Mouse (Mus musculus) frontal cortex, postnatal 36 days (tissue): ENCODE results near the gene 4933424G06Rik.
"Not testable (repeated sequence)": the region's sequence is repeated elsewhere in the genome, so short reads cannot be mapped to it uniquely, and the experiment has no call there.

Source experiments
- DNase-seq, 2 experiments: peaks; one replicate each; pipeline ENCODE4 v3.0.0; 2022; ENCODE audit warnings: low spot score in 2 of 2

4933424G06Rik gene

DNA sequence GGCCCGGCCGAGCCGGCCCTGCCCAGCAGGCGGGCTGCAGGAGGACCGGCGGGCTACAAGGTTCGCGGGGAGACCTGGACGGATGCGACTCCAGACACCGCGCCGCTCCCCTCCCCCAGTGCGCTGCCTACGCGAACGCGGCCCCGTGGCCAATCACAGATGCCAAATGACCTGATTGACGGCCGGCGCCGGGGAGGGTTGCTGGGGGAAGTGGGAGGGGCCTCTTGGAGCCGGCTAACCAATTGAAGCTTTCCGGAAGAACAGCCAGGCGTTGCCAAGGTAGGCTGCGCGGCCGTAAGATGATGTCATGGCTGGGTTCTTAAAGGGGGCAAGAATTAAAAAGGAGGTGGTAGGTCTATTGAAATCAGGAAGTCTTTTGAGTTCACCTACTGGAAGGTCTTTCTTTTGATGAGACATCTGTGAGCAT lies at the start of gene 4933424G06Rik:
Gene 4933424G06Rik, plus strand, starts transcription at position 296 of the 427 bp plus-strand sequence.
- DNase-seq, result peak; percentile 97 to 98

DNA sequence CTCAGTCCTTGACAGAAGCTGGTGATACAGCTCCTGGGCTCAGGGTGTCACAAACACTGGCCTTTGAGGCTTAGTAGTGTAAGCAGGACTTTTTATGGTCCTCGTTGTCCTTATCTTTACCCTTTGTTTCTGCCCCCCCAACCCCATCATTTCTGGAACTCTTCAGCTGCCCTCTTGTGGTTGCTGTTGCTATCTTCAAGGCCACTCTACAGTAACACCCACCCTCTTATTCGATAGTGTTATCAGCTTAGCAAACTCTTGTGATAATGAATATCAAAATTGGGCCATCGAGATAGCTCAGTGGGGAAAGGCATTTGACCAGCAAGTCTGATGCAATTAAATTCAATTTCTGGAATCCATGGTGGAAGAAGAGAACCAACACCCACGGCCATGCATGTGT lies 45.5 kb upstream of the 4933424G06Rik start:
- peak in 1 of 2 experiments; percentile 13 for DNase-seq

DNA sequence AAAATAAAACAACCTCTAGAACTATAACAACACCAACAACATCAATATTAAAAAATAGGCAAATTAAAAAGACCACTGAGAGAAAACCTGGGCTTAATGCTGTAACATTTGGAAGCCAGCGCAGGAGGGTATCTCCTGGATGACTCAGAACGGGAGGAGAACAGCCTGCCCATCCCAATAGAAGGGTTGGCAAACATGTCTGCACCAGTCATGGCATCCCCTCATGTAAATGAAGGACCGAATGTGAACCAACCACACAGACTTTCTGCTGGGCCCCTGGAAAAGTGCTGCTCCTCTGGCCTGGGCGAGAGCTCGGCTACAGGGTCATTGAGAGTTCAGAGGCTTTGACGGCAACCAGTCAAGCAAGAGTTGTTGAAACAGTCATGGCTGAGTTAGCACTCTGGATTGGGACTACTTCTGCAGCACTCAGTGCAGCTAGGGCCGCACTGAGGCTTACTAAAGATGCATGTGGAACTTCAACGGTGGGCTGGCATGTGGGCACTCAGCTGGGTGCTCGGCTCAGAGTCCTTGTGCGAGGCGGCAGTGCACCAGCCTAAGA lies 44.7 kb upstream of the 4933424G06Rik start:
- DNase-seq, result no peak

DNA sequence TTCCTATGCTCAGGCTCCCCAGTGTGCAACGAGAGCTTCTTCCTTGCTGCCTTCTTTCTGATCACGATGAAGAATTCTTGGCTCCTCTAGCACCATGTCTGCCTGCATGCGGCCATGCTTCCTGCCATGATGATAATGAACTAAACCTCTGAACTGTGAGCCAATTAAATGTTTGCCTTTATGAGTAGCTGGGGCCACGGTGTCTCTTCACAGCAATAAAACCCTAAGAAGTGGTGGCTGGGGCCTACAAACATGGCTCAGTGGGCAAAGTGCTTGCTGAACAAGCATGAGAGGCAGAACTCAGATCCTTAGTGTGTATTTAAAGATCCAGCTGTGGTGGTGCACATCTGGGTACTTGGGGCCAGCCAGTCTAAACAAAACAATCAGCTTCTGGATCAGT lies 44.0 kb upstream of the 4933424G06Rik start:
- DNase-seq, result no peak

DNA sequence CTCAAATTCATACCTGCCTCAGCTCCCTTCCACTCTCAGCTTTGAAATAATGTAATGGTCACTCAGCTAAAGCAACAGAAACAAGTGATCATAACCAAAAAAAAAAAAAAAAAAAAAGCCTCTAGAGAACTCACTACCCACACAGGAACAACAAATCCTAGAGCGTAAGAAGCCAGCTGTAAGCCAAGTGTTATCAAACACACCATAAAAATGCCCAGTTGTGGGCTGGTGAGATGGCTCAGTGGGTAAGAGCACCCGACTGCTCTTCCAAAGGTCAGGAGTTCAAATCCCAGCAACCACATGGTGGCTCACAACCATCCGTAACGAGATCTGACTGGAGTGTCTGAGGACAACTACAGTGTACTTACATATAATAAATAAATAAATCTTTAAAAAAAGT lies 41.9 kb upstream of the 4933424G06Rik start:
- DNase-seq, result not testable (repeated sequence)

DNA sequence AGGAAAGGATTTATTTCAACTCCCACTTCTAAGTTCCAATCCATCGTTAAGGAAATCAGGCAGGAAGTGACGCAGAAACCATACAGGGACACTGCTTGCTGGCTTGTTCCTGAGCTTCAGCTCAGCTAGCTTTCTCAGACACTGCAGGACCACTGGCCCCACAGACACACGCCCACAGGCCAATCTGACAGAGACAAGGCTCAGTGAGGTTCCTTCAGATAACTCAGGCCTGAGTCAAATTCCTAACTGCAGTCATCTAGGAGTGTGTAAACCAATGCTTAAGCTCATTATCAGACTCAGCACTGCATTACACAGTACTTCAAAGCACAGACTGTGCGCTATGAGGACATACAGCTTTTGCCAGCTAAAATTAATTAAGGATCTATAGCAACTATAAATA lies 39.7 kb upstream of the 4933424G06Rik start:
- DNase-seq, result no peak

DNA sequence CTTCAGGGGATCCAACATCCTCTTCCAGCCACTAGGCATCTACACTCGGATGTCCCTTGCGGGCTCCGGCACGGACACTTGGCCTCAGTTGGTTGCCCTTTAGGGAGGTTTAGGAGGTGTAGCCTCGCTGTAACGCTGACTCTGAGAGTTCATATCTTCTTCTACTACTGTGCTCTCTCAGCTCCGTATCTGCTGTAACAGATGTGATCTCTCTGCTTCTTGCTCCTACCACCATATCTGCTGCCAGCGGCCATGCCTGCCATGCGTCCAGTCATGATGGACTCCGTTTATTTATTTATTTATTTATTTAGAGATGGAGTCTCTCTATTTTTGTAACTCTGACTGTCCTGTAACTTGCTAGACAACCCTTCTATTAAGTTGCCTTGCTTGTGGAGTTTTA lies 38.7 kb upstream of the 4933424G06Rik start:
- no peak for DNase-seq

DNA sequence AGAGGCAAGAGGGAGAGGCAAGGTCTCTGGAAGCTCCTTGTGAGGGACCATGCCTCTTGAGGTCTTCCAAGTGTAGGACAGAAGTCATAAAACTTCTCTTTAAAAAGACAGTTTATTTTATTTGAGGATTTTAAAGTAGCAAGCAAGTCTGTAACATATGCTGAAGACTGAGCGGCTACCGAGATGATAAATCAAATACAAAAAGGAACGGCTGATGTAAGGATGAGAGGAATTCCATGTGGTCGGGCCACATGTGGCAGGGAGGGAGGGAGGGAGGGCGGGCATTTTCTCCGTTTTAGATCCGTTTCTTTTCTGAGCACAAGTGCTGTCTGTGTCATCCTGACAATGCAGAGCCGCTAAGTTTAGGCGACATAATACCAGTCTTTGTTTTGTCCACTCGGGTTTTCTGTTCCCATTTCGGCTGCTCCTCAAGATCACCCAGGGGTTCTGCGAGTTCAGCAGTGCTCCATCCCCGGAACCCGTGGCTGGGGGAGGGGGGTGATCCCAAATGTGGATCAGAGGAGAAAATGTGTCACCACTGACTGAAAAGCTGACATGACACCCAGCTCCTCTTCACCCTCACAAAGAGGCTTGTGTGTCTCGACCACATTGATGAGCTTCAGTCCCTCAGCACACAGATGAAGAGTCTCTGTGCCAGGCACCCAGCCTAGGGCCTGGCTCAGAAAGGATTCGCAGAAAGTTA lies 37.1 kb upstream of the 4933424G06Rik start:
- DNase-seq, result peak in 1 of 2 experiments; percentile 11

DNA sequence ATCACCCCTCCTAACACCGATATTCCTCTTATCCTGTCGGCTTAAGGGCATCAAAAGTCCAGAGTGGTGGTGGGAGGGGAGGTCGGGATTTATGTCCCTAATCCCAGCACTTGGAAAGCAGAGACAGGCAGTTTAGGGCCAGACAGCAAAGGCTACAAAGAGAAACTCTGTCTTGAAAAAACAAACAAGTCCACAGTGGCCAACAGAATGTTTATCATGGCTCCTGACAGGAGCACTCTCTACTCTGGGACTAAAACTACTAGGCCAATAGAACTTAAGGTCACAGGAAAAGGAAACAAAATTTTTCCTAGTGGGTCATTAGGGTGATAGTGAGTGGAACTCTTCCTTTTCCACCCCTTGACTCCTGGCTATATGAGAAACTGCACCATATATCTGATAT lies 35.0 kb upstream of the 4933424G06Rik start:
- DNase-seq, result no peak

DNA sequence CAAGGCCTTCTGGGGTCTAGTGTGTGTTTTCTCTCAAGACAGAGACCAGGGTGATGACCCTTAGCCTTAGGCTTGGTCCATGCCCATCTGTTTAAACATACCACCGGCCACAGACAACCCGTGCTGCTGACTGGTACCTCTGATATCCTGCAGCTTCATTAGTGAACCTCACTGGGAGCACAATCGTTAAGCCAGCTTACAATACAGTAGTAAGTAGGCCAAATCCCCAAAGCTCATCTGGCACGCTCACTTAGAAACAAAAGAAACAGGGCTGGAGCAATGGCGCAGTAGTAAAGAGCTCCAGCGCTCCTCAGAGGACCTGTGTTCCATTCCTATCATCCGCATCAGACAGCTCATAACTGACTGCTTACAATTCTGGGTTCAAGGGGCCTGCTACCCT lies 29.1 kb upstream of the 4933424G06Rik start:
- DNase-seq, result no peak

DNA sequence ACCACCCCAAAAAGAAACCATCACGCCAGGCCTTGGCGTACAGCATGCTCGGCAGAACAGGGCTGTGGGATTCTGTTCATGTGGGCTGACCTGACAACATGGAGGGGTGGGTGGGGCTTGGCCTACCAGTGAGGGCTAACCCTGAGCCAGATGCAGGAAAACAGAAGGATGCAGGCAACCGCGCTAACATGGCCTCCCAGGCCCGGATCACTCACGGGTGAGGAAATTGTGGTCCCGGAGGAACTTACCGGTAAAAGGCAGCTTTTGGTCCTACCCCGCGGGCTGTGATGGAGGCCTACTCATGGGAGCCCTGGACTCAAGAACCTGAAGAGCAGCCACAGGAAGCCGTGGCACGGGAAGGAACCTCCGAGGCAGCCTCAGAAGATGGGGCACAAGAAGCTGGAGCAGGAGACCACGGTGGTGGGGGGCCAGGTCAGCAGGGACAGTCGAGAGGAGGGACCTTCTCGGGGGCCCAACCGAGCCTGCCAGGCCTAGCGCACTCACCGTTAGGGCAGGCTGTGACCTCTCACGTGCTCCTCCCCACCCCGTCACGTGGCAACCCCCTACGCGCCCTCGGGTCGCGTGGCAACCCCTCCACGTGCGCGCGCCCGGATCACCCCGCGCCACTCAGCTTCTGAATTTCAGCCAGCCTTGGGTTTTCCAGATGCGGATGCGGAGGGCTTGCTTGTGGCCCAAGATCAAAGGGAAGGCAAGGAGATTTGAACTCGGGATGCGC lies 27.2 kb upstream of the 4933424G06Rik start, which contains the start of gene Fam178b:
Gene Fam178b, minus strand, starts transcription at position 564 of the 736 bp plus-strand sequence.
- no peak for DNase-seq

DNA sequence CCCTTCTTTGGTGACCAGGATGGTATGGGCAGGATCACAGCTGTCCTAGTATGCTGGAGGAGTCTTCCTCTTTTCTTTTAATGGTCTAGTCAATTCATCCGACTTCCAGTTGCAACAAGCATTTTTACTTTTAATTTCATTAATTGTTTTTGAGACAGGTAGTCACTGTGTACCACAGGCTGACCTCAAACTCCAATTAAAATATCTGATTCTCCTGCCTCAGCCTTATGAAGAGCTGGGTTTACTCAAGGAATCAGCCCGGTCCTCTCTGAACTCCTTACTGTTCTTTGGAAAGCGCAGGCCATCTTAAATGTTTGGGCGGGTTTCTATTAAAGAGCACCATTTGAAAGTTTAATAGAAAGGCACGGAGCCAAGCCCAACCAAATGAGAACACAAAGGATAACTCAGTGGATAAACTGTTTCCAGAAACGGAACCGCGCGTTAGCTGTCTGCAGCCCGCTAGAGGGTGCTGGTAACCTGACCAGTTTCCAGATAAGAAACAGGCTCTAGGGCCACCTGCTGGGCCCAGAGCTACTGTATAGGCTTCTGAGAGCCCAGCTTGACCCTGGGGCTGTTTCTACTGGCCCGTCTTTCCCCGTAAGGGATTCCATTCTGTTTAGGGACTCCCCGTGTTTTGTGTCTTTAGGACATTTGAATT lies 26.0 kb upstream of the 4933424G06Rik start:
- DNase-seq, result peak; percentile 67 to 85

DNA sequence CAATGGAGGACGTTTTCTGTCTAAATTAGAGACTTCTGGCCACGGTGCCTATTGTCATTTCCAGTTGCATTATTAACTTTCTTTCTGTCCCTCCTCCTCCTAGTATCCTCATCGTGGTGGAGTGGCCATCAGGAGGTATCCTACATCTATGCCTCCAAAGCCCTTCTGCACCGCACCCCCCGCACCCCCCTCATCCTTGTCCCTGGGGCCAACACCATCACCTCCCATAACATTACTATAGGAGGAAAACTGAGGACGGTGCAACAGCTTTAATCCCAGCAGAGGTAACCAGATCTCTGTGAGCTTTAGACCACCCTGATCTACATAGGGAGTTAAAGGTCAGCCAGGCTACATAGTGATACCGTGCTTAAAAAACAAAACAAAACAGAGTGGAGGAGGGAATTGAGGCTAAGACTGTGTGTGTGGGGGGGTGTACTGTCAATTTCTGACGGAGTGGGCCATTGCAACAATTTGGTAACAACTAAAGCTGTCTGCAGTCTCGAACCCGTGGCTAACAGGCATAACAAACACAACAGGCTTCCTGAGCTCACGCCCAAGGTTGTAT lies 19.2 kb upstream of the 4933424G06Rik start:
- DNase-seq, result no peak

DNA sequence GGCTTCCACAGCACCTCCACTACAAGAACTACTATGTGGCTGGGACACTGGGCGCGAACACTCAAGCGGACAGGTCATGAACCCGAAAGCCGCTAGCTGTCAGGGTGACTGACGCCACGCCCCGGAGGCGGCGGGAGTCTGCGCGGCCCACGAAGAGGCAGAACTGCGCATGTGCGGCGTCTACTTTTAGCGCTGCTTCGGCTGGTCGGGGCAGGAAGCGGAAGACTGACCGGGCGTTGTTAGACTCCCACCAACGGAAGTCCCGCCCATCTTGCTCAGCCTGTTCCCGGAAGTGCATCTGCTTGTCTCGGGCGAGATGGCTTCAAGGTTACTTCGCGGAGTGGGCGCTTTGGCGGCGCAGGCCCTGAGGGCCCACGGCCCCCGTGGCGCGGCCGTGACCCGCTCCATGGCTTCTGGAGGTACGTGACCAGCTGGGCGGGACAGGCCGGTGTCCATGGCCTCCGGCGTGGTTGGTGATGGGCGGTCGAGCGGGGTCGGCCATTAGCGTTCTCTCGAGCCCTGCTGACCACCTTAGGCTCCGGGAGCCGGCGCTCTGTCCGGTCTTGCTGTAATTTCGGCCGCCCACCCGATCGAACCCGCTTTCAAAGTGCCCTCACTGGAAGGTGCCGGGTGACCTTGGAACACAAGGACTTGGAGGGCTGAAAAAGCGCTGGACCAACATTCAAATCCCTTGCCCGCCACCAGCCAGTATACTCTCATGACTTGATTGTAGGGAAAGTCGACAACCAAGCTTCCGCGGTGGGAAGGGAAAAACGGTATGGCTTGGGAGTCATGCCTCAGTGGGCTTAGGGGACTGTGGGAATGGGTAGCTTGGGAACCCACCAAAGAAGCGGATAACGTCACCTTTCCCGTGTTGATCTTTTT lies 18.4 kb upstream of the 4933424G06Rik start, which contains the start of gene Cox5b:
Gene Cox5b, plus strand, starts transcription at position 179 of the 885 bp plus-strand sequence.
- peak; percentile 96 to 97 for DNase-seq

DNA sequence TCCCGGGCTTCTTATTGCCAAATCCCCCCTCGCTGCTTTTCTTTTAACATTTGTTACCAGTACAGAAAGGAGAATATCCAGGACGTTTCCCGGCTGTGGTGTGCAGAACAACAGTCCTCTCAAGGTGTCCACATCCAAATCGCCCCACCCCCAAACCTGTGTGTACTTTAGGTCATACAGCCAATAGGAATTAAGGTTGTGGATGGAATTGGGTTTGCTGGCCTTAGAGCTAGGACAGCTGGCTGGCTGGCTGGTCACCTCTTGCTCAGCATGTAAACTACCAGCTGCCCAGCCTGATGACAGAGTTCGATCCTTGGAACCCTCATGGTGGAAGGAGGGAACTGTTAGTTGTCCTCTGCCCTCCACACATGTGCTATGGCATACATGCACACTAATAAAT lies 15.1 kb upstream of the 4933424G06Rik start:
- no peak for DNase-seq

DNA sequence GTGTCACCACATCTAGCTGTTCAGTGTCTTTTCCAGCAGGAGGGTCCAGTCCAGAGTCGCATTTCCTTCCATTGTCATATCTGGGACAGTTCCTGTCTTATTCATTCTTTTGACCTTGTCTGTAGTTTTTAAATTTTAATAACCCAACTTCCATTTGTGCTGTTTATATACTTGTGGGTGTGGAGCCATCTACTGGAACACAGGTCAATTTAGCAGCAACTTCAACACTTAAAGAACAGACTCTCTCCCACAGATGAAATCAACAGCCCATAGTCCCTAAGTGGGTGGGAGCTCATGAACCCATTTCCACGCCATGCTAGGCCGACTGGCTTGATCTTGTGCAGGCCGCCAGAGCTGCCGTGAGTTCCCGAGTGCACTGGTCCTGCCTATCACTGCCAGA lies 13.5 kb upstream of the 4933424G06Rik start:
- DNase-seq, result no peak

DNA sequence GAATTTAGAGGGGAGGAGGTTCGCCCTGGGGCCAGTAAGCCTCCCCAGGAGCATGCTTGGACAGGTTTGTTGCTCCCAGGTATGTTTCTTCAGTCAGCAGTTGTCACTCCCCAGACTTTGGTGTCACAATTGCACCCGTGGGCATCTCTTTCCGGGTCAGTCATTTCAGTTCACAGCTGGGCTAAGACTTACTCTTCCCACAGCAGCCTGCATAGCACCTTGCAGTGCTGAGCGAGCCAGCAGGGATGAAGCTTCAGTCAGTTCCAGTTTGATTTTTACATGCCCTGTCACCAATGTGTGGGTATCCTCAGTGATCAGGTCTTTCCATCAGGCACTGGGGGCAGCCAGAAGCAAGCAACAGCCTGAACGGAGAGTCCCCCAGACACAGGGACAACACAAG lies 12.9 kb upstream of the 4933424G06Rik start:
- no peak for DNase-seq

DNA sequence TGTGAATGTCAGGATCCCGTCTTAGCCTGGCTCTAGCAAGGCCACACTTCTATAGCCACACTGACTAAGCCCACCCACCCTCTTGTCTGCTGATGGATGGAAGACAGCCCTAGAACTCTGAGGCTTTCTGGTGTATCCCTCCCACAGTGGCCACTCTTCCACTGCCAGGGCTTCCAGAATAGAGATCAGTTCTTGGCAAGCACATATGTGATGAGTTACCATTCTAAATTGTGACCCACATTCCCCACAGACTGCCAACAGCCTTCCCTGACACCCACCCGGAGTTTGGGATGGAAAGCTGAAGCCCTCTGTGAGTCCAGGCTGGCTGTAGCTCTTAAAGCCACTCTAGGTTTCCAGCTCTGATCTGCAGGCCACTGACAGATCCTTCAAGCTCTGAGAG lies 2.8 kb upstream of the 4933424G06Rik start:
- DNase-seq, result peak; percentile 26 to 66

DNA sequence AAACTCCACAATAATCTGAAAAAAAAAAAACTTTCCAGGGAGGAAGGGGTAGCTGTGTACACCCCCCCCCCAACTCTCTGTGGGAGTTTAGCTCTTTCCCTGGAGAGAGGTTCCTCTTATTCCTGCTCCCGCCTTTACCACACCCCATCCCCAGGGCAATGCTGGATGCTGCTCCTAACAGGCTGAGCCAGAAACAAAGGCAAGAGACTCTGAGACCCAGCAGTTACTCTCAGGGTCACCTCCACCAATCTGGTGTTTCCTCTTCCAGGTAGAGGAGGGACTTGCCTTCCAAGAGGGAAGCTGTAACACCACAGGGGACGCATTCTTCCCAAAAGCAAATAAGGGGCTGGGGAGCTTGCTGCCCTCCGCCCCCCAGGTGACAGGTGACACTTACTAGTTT lies 2.2 kb upstream of the 4933424G06Rik start:
- DNase-seq, result no peak

DNA sequence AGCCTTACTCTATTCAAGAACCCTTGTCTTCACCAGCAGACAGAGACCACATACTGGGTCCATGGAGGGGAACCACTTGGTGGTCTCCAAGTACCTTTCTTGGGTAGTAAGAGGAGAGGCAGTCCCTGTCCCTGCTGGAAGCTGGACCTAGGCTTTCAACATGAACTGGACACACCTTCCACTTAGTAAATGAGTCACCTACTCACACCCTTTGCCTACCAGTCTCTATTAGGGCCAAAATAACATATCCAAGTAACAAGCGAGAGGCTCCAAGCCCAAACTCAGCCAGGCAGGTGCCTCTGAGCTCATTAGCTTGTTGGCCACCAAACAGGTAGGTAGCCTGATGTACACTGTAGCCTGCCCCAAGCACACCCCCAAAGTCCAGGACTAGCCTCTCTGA lies 1.3 kb upstream of the 4933424G06Rik start:
- no peak for DNase-seq
